Mouse (Mus musculus) macrophage (primary cell): Measurements from ENCODE around the gene Dagla. TPM values are rescaled to one million over a fixed set of nuclear protein-coding genes. Genes with fewer than 3 reads are reported as not detected.

Source experiments
- H3K27ac ChIP-seq: fragments of 350-480 bp; formaldehyde crosslinking; 2 replicates; pipeline ENCODE4 v1.9.0; 2021
- H3K36me3 ChIP-seq: fragments of 350-480 bp; formaldehyde crosslinking; 2 replicates; pipeline ENCODE4 v1.9.0; 2021; ENCODE audit errors: inconsistent target
- H3K4me3 ChIP-seq: fragments of 350-480 bp; formaldehyde crosslinking; 2 replicates; pipeline ENCODE4 v1.9.0; 2021; ENCODE audit errors: inconsistent target
- H3K79me2 ChIP-seq: fragments of 350-480 bp; formaldehyde crosslinking; 2 replicates; pipeline ENCODE4 v1.9.0; 2021; ENCODE audit errors: inconsistent target
- WGBS: methylation state at CpG from one replicate; pipeline ENCODE4 v1.1.7; 2026; ENCODE audit warnings: inconsistent platforms; ENCODE audit not compliant: missing documents; 5-methylcytosine and 5-hydroxymethylcytosine counted together
- polyA plus RNA-seq: library from polyadenylated mRNA; stranded (reverse); fragments of 250-400 nt; gene quantifications from 3 replicates; pipeline ENCODE4 v1.2.4, GENCODE M21; 2018; ENCODE audit warnings: inconsistent platforms

The Dagla gene
- polyA plus RNA-seq, 1 experiment from 2014 or later: 2.9 TPM

- Histone ChIP-seq H3K79me2 (no peaks in the 10 kb centered on the region), H3K4me3 (no peak overlapping the region), H3K27ac (no peak overlapping the region), H3K36me3 (no peaks in the 10 kb centered on the region)
- 99% methylated on average over 7 of the region's 7 CpGs for WGBS
These were observed 43.3 kb downstream of the Dagla start for GRCm38 (mm10) chr19:10261369-10261768.

GRCm38 (mm10) chr19:10258279-10259011, 46.2 kb downstream of the Dagla start:
- 22% methylated on average over 6 of the region's 6 CpGs for WGBS
- Histone ChIP-seq H3K27ac (no peak overlapping the region), H3K36me3 (no peaks in the 10 kb centered on the region), H3K4me3 (no peak overlapping the region), H3K79me2 (no peaks in the 10 kb centered on the region)

- Histone ChIP-seq H3K79me2 (no peaks in the 10 kb centered on the region), H3K36me3 (no peaks in the 10 kb centered on the region), H3K4me3 (no peak overlapping the region), H3K27ac (no peak overlapping the region)
- WGBS: 88% methylated on average over 13 of the region's 20 CpGs
These were observed 56.5 kb downstream of the Dagla start for GRCm38 (mm10) chr19:10248128-10248527.

- H3K27ac ChIP-seq: no peak overlapping the region
- H3K4me3 ChIP-seq: no peak overlapping the region
- H3K36me3 ChIP-seq: no peaks in the 10 kb centered on the region
- WGBS: 32% methylated on average over 6 of the region's 6 CpGs
- H3K79me2 ChIP-seq: no peaks in the 10 kb centered on the region
These were observed 57.5 kb downstream of the Dagla start for GRCm38 (mm10) chr19:10247165-10247564.

GRCm38 (mm10) chr19:10244183-10244582, 60.5 kb downstream of the Dagla start:
- H3K4me3 ChIP-seq: no peak overlapping the region
- no peak overlapping the region for H3K27ac ChIP-seq
- H3K79me2 ChIP-seq: no peaks in the 10 kb centered on the region
- no peaks in the 10 kb centered on the region for H3K36me3 ChIP-seq
- 19% methylated on average over 3 of the region's 3 CpGs for WGBS

- WGBS: 66% methylated on average over 5 of the region's 8 CpGs
- H3K4me3 ChIP-seq: no peak overlapping the region
- no peaks in the 10 kb centered on the region for H3K79me2 ChIP-seq
- no peaks in the 10 kb centered on the region for H3K36me3 ChIP-seq
- H3K27ac ChIP-seq: no peak overlapping the region
These were observed 61.8 kb downstream of the Dagla start for GRCm38 (mm10) chr19:10242916-10243315.

- no peak within 1 kb of the TSS for H3K4me3 ChIP-seq
These were observed 63.9 kb downstream of the Dagla start, which contains the start of gene Myrf for GRCm38 (mm10) chr19:10240654-10241305. Myrf (minus strand) TSS chr19:10240748.

GRCm38 (mm10) chr19:10239975-10240653, 64.6 kb downstream of the Dagla start:
- H3K27ac ChIP-seq: no peak overlapping the region
- H3K4me3 ChIP-seq: no peak overlapping the region
- no peaks in the 10 kb centered on the region for H3K36me3 ChIP-seq
- WGBS: 3% methylated on average over 26 of the region's 26 CpGs
- H3K79me2 ChIP-seq: no peaks in the 10 kb centered on the region

More at GRCm38 (mm10) chr19:10240654-10241305, 63.9 kb downstream of the Dagla start, which contains the start of gene Myrf:
- Histone ChIP-seq H3K79me2 (no peaks in the 10 kb centered on the region), H3K27ac (no peak within 1 kb of the TSS), H3K36me3 (no peaks in the 10 kb centered on the region)
- WGBS: 13% methylated on average over 29 of the region's 43 CpGs

GRCm38 (mm10) chr19:10239419-10239818, 65.3 kb downstream of the Dagla start:
- H3K4me3 ChIP-seq: no peak overlapping the region
- 57% methylated on average over 2 of the region's 2 CpGs for WGBS

GRCm38 (mm10) chr19:10238477-10238876, 66.2 kb downstream of the Dagla start:
- Histone ChIP-seq H3K27ac (no peak overlapping the region), H3K36me3 (no peaks in the 10 kb centered on the region), H3K79me2 (no peaks in the 10 kb centered on the region), H3K4me3 (no peak overlapping the region)
- 85% methylated on average over 3 of the region's 3 CpGs for WGBS

More at GRCm38 (mm10) chr19:10239419-10239818, 65.3 kb downstream of the Dagla start:
- no peak overlapping the region for H3K27ac ChIP-seq
- no peaks in the 10 kb centered on the region for H3K36me3 ChIP-seq
- no peaks in the 10 kb centered on the region for H3K79me2 ChIP-seq

GRCm38 (mm10) chr19:10235784-10236565, 68.7 kb downstream of the Dagla start:
- H3K4me3 ChIP-seq: no peak overlapping the region
- 92% methylated on average over 8 of the region's 9 CpGs for WGBS
- H3K79me2 ChIP-seq: no peaks in the 10 kb centered on the region
- H3K27ac ChIP-seq: no peak overlapping the region
- no peaks in the 10 kb centered on the region for H3K36me3 ChIP-seq

- Histone ChIP-seq H3K79me2 (no peaks in the 10 kb centered on the region), H3K27ac (no peak overlapping the region), H3K36me3 (no peaks in the 10 kb centered on the region), H3K4me3 (no peak overlapping the region)
- WGBS: 81% methylated on average over 9 of the region's 9 CpGs
These were observed 72.2 kb downstream of the Dagla start for GRCm38 (mm10) chr19:10232327-10233017.

GRCm38 (mm10) chr19:10231871-10232270, 72.8 kb downstream of the Dagla start:
- Histone ChIP-seq H3K27ac (no peak overlapping the region), H3K79me2 (no peaks in the 10 kb centered on the region), H3K36me3 (no peaks in the 10 kb centered on the region), H3K4me3 (no peak overlapping the region)
- 70% methylated on average over 5 of the region's 5 CpGs for WGBS

GRCm38 (mm10) chr19:10231016-10231415, 73.7 kb downstream of the Dagla start:
- Histone ChIP-seq H3K79me2 (no peaks in the 10 kb centered on the region), H3K4me3 (no peak overlapping the region), H3K27ac (no peak overlapping the region), H3K36me3 (no peaks in the 10 kb centered on the region)
- WGBS: 64% methylated on average over 7 of the region's 7 CpGs
